In the genomic region with DNA sequence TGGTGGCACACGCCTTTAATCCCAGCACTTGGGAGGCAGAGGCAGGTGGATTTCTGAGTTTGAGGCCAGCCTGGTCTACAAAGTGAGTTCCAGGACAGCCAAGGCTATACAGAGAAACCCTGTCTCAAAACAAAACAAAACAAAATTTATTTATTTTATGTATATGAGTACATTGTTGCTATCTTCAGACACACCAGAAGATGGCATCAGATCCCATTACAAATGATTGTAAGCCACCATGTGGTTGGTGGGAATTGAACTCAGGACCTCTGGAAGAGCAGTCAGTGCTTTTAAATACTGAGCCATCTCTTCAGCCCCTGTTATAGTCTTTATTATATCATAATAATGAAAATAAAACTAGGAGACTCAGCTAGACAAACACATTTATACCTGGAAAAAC, we compare ENCODE assay signal across 6 mouse cellular contexts. TPM values are rescaled to one million over a fixed set of nuclear protein-coding genes. Genes with fewer than 3 reads are reported as not detected.
DNase-seq lines count a peak whose midpoint lies in the region; ATAC-seq and TF ChIP-seq lines count a peak whose summit lies in the region.
"Not testable (repeated sequence)": the region's sequence is repeated elsewhere in the genome, so short reads cannot be mapped to it uniquely, and the experiment has no call there.

No protein-coding gene starts in this region.

- DNase-seq in 3T3-L1 (ENCODE audit: low read depth, low spot score): peak; percentile 13
- peak; percentile 25 for DNase-seq in NIH3T3 (ENCODE audit: low read depth)
- DNase-seq in gastrocnemius, adult 2 months; left cerebral cortex, adult 2 months (ENCODE audit: extremely low spot score in 1 of 2, low spot score in 2 of 2); midbrain, postnatal 0 days (ENCODE audit: low spot score): not testable (repeated sequence)

- H3K27ac ChIP-seq in gastrocnemius, adult 2 months; intestine, postnatal 0 days (ENCODE audit: low read depth, low read length); left cerebral cortex, adult 2 months; midbrain, postnatal 0 days (ENCODE audit: low read depth, low read length): not testable (repeated sequence)

- 96% methylated on average over 1 of the region's 1 CpGs for WGBS in intestine, postnatal 0 days
- 100% methylated on average over 1 of the region's 1 CpGs for WGBS in midbrain, postnatal 0 days

- TF ChIP-seq CTCF in gastrocnemius, adult 2 months (IDR thresholded peaks at IDR 0.05): peak; percentile 22; the same call in 1 of the 2 replicates
- peak; percentile 31; the same call in 1 of the 2 replicates for TF ChIP-seq CTCF in intestine, postnatal 0 days (IDR thresholded peaks at IDR 0.05; ENCODE audit: low read depth)
- TF ChIP-seq CTCF in left cerebral cortex, adult 2 months (IDR thresholded peaks at IDR 0.05): peak; percentile 31
- TF ChIP-seq CTCF in midbrain, postnatal 0 days (IDR thresholded peaks at IDR 0.05): peak; percentile 44

- intact Hi-C loops in gastrocnemius, adult 2 months (cut with DNase I); left cerebral cortex, adult 2 months (cut with DNase I): not testable (repeated sequence)

- H3K4me1 ChIP-seq in intestine, postnatal 0 days (replicated peaks; ENCODE audit: control insufficient read depth, insufficient read depth, low read length); midbrain, postnatal 0 days (ENCODE audit: insufficient read depth, low read length): not testable (repeated sequence)

- ATAC-seq in intestine, postnatal 0 days; midbrain, postnatal 0 days (ENCODE audit: low FRiP score): not testable (repeated sequence)

- H3K4me2 ChIP-seq in intestine, postnatal 0 days (replicated peaks; ENCODE audit: low read depth); midbrain, postnatal 0 days (ENCODE audit: low read depth, low read length, poor library complexity, severe bottlenecking): not testable (repeated sequence)

- not testable (repeated sequence) for H3K27me3 ChIP-seq in intestine, postnatal 0 days (replicated peaks; ENCODE audit: control insufficient read depth, insufficient read depth, low read length); midbrain, postnatal 0 days (ENCODE audit: insufficient read depth, low read length)

- H3K4me3 ChIP-seq in gastrocnemius, adult 2 months; intestine, postnatal 0 days (ENCODE audit: low read depth, low read length); left cerebral cortex, adult 2 months; midbrain, postnatal 0 days (ENCODE audit: low read depth, low read length): not testable (repeated sequence)

- not testable (repeated sequence) for H3K9ac ChIP-seq in intestine, postnatal 0 days (ENCODE audit: low read depth, low read length); midbrain, postnatal 0 days (replicated peaks; ENCODE audit: low read length, poor library complexity, severe bottlenecking)

- H3K9me3 ChIP-seq in intestine, postnatal 0 days (ENCODE audit: control insufficient read depth); midbrain, postnatal 0 days (ENCODE audit: low read length): not testable (repeated sequence)

- peaks cover 13% of the 10 kb centered on the region for H3K36me3 ChIP-seq in intestine, postnatal 0 days (ENCODE audit: control insufficient read depth, insufficient read depth)
- peaks cover 18% of the 10 kb centered on the region for H3K36me3 ChIP-seq in midbrain, postnatal 0 days (ENCODE audit: insufficient read depth, low read length)

RNA-seq across cellular contexts. Expression of gene Tmem97, which starts 37.1 kb away (rescaled TPM):
- 1 to 10 TPM; 2.3 to 2.5 TPM for total RNA-seq in gastrocnemius, adult 2 months (2021)
- 83.9 and 86.9 TPM in 2 replicates for polyA plus RNA-seq in intestine, postnatal 0 days (2015; fragmentation: Nextera tagmentation; extraction: Ambion mirVana)
- 10 to 100 TPM; 17.2 to 19.3 TPM for total RNA-seq in left cerebral cortex, adult 2 months (2021)
- 38.4 and 45.5 TPM in 2 replicates for total RNA-seq in midbrain, postnatal 0 days (2014; rRNA removed)
- 41.4 and 42.6 TPM in 2 replicates for polyA plus RNA-seq in midbrain, postnatal 0 days (2015; fragmentation: Nextera tagmentation; extraction: Ambion mirVana)

RNA-seq across cellular contexts. Expression of gene Ift20, which starts 51.5 kb away (rescaled TPM):
- total RNA-seq in gastrocnemius, adult 2 months (2021): 10 to 100 TPM; 17.8 to 21.6 TPM
- polyA plus RNA-seq in intestine, postnatal 0 days (2015; fragmentation: Nextera tagmentation; extraction: Ambion mirVana): 221 and 222 TPM in 2 replicates
- 10 to 100 TPM; 78.1 to 87.4 TPM for total RNA-seq in left cerebral cortex, adult 2 months (2021)
- 133 and 155 TPM in 2 replicates for total RNA-seq in midbrain, postnatal 0 days (2014; rRNA removed)
- 142 and 148 TPM in 2 replicates for polyA plus RNA-seq in midbrain, postnatal 0 days (2015; fragmentation: Nextera tagmentation; extraction: Ambion mirVana)

RNA-seq across cellular contexts. Expression of gene Tnfaip1, which starts 51.5 kb away (rescaled TPM):
- total RNA-seq in gastrocnemius, adult 2 months (2021): 10 to 100 TPM; 45.7 to 49.8 TPM
- polyA plus RNA-seq in intestine, postnatal 0 days (2015; fragmentation: Nextera tagmentation; extraction: Ambion mirVana): 64.7 and 71.5 TPM in 2 replicates
- 10 to 100 TPM; 36.8 to 37.6 TPM for total RNA-seq in left cerebral cortex, adult 2 months (2021)
- 38.2 and 40.5 TPM in 2 replicates for total RNA-seq in midbrain, postnatal 0 days (2014; rRNA removed)
- polyA plus RNA-seq in midbrain, postnatal 0 days (2015; fragmentation: Nextera tagmentation; extraction: Ambion mirVana): 59.1 and 62.7 TPM in 2 replicates

Comparison
In these comparisons a context has a peak if more than half of its experiments do, and no peak if none do; other contexts are left out.
1. RNA of gene Tmem97, which starts 37.1 kb away (total RNA-seq): 38.4 to 45.5 TPM in midbrain, postnatal 0 days and 17.2 to 19.3 TPM in left cerebral cortex, adult 2 months; 2.3 to 2.5 TPM in gastrocnemius, adult 2 months; every median in the first group is over 4 times any median in the second.
2. Peak in every context shown above with its lines, with median percentiles within 50 percentile points of each other: CTCF ChIP-seq.